Mouse (Mus musculus) embryonic facial prominence, embryonic 14.5 days (tissue): ENCODE measurements around the gene Gpatch4. TPM values are rescaled to one million over a fixed set of nuclear protein-coding genes. Genes with fewer than 3 reads are reported as not detected.

Experiments used
- ATAC-seq: fragments of 200-750 bp; cut with Nextera tagmentation; 2 replicates; pipeline ENCODE4 v1.8.0; 2017; ENCODE audit warnings: low read depth, moderate number of reproducible peaks, moderate TSS enrichment
- DNase-seq: peaks from one replicate; pipeline ENCODE4 v3.0.0-alpha.2; 2015; ENCODE audit warnings: low spot score
- H3K27ac ChIP-seq: fragments of 300-500 bp; sonication (generic); replicated peaks from 2 replicates; pipeline ENCODE4 v1.5.1; 2014; ENCODE audit warnings: low read depth, mild to moderate bottlenecking, low read length, moderate library complexity
- H3K27me3 ChIP-seq: fragments of 300-500 bp; sonication (generic); replicated peaks from 2 replicates; pipeline ENCODE4 v1.6.1; 2014; ENCODE audit warnings: low read length; ENCODE audit not compliant: control insufficient read depth, insufficient read depth
- H3K36me3 ChIP-seq: fragments of 300-500 bp; sonication (generic); 2 replicates; pipeline ENCODE4 v1.6.1; 2014; ENCODE audit warnings: low read length, mixed read lengths; ENCODE audit not compliant: control insufficient read depth, insufficient read depth
- H3K4me1 ChIP-seq: fragments of 300-500 bp; sonication (generic); 2 replicates; pipeline ENCODE4 v1.6.1; 2014; ENCODE audit warnings: antibody characterized with exemption, low read length; ENCODE audit not compliant: control insufficient read depth, insufficient read depth
- H3K4me2 ChIP-seq: fragments of 300-500 bp; sonication (generic); 2 replicates; pipeline ENCODE4 v1.6.1; 2014; ENCODE audit warnings: low read depth, mild to moderate bottlenecking, low read length, moderate library complexity, mixed read lengths
- H3K4me3 ChIP-seq: fragments of 300-500 bp; sonication (generic); 2 replicates; pipeline ENCODE4 v1.5.1; 2014; ENCODE audit warnings: low read depth, mild to moderate bottlenecking, low read length
- H3K9ac ChIP-seq: fragments of 300-500 bp; sonication (generic); 2 replicates; pipeline ENCODE4 v1.6.1; 2014; ENCODE audit warnings: low read depth, mild to moderate bottlenecking, low read length, moderate library complexity, mixed read lengths
- H3K9me3 ChIP-seq: fragments of 300-500 bp; sonication (generic); 2 replicates; pipeline ENCODE4 v1.6.1; 2016; ENCODE audit warnings: low read length; ENCODE audit not compliant: control insufficient read depth
- WGBS: fragments of 180-500 bp; shearing (Covaris S2); extraction: QIAGEN DNeasy Blood & Tissue Kit; methylation state at CpG from one replicate; pipeline ENCODE4 v1.1.7; 2014; 5-methylcytosine and 5-hydroxymethylcytosine counted together
- polyA plus RNA-seq: library from polyadenylated mRNA; unstranded; fragments of >200 nt; fragmentation: Nextera tagmentation; extraction: Ambion mirVana; gene quantifications from 2 replicates; pipeline ENCODE4 v1.2.1, GENCODE M21; 2014

Gene Gpatch4
- 28.0 and 29.8 TPM in 2 replicates for polyA plus RNA-seq

DNA sequence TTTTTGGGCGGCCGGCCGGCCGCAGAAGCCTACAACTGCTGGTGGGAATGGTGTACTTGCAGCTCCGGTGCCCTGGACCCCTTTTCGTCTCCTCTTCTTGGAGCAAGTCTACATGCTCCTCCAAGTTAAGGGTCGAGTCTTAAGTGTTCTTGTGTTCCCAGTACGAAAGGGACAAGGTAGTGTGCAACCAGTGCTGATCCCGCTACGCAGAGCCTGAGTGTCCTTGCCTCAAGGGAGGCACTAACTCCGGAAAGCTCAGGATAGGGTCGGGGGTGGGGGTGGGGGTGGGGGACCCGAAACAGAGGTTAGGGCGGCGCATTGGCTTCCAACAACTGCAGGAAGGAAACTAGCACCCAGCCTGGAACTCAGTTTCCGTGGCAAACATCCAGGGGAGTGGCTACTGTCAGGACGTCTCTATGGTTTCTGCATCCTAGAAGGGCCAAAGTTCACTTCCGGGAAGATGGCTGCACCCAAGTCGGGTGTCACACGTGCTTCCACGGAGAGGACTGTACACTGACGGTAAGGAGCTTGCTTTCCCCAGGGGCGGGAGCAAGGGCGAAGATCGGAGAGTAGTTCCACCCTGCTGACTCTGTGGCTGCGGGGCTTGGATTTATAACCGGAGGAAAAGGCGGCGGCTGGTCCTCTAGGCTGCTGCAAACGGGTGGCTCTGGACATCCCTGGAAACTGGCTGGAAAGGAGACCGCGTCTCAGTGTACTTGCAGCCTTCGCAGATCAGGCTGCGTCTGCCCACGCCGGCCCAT lies at the start of gene Gpatch4:
Gpatch4 (plus strand) TSS at position 448 of the 761 bp plus-strand sequence.
- H3K27me3 ChIP-seq: peaks cover 7% of the 10 kb centered on the region; the same call in 1 of the 2 replicates
- H3K9me3 ChIP-seq: no peaks in the 10 kb centered on the region
- 0 out of 2 replicates have a peak, but pooled peaks cover 4% of the 10 kb centered on the region for H3K36me3 ChIP-seq
- H3K4me1 ChIP-seq: peaks cover 4% of the 10 kb centered on the region; the same call in 1 of the 2 replicates
- peak within 1 kb of the TSS; percentile 72 for H3K4me3 ChIP-seq
- peak within 1 kb of the TSS; percentile 70 for H3K9ac ChIP-seq
- H3K4me2 ChIP-seq: peak within 1 kb of the TSS; percentile 80
- WGBS: 13% methylated on average over 31 of the region's 36 CpGs
- peak; percentile 96 for ATAC-seq
- DNase-seq: peak; percentile 98
- no peak within 1 kb of the TSS; the same call in 1 of the 2 replicates for H3K27ac ChIP-seq

DNA sequence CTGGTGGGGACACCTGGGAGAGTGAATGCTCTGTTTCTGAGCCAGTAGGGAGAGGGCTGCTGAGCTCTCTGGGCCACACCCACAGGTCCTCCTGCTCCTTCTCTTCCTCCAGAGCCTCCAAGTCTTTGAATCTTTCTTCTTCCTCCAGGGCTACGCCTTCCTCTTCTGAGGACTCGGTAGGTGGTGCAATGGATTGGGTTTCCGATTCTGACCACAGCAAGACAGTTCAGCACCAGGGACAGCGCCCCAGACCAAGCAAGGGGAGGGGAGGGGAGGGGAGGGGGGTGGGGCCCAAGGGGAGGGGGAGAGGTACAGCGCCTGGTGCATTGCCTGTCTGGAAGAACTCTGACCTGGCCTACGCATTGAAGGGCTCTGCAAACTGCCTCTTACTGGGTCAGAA lies 49.5 kb upstream of the Gpatch4 start:
- no peak for ATAC-seq
- no peak for DNase-seq

DNA sequence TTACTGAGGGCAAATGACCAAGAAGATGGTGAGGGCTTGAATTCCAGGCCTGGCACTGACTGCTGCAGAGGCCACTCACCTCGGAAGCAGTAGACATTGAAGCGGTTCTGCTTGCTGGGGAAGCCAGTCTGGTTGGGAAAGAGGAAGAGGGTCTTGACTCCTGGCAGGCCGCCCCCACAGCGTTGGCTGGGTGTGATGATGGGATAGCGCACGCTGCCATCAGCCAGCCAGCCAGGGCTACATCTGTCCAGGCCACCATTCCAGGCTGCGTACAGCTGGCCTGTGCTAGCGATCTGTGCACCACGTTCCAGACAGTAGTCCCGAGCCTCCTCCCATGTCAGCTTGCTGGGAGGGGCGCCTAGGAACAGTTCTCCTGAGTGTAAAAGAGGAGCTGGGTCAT lies 47.6 kb upstream of the Gpatch4 start:
- Histone ChIP-seq H3K4me3 (no peak overlapping the region), H3K4me2 (no peak overlapping the region), H3K27me3 (peaks cover 94% of the 10 kb centered on the region), H3K36me3 (no peaks in the 10 kb centered on the region), H3K4me1 (peaks cover 6% of the 10 kb centered on the region; the same call in 1 of the 2 replicates), H3K9me3 (no peaks in the 10 kb centered on the region), H3K9ac (no peak overlapping the region), H3K27ac (no peak overlapping the region)
- 16% methylated on average over 7 of the region's 11 CpGs for WGBS
- ATAC-seq: no peak
- DNase-seq: no peak

More for the DNA sequence above, 49.5 kb upstream of the Gpatch4 start:
- WGBS: 4% methylated on average over 5 of the region's 6 CpGs
- Histone ChIP-seq H3K9ac (no peak overlapping the region), H3K4me2 (no peak overlapping the region), H3K4me3 (no peak overlapping the region), H3K36me3 (no peaks in the 10 kb centered on the region), H3K27me3 (peaks cover 92% of the 10 kb centered on the region), H3K9me3 (no peaks in the 10 kb centered on the region), H3K27ac (no peak overlapping the region), H3K4me1 (no peaks in the 10 kb centered on the region)

DNA sequence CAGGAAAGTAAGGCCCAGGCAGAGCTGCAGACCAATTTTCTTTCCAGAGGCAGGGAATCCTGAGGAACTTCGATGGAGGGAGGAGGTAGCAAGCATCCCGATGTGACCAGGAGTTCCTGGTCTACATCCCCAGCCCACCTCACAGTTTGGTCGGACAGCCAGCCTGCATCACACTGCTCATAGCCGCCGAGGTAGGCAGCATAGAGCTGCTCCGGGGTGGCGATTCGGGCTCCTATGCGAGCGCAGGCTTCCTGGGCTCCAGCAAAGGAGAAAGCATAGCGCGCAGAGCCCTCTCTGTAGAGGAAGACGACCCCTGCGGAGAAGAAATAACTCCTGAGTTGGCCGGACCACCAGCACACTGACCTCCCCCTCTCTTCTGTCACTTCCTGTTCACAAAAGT lies 46.5 kb upstream of the Gpatch4 start:
- Histone ChIP-seq H3K4me2 (no peak overlapping the region), H3K9me3 (no peaks in the 10 kb centered on the region), H3K9ac (no peak overlapping the region), H3K27me3 (peaks cover 96% of the 10 kb centered on the region), H3K4me3 (peak overlapping the region; percentile 31; the same call in 1 of the 2 replicates), H3K4me1 (peaks cover 9% of the 10 kb centered on the region; the same call in 1 of the 2 replicates), H3K36me3 (no peaks in the 10 kb centered on the region), H3K27ac (no peak overlapping the region)
- no peak for DNase-seq
- no peak for ATAC-seq
- 0% methylated on average over 10 of the region's 15 CpGs for WGBS

- DNase-seq (no peak), ATAC-seq (no peak)
- Histone ChIP-seq H3K27me3 (peaks cover 100% of the 10 kb centered on the region), H3K9ac (peak overlapping the region; percentile 34; the same call in 1 of the 2 replicates), H3K4me1 (peaks cover 9% of the 10 kb centered on the region; the same call in 1 of the 2 replicates), H3K4me2 (peak overlapping the region; percentile 53), H3K4me3 (peak overlapping the region; percentile 31), H3K36me3 (no peaks in the 10 kb centered on the region), H3K27ac (no peak overlapping the region), H3K9me3 (no peaks in the 10 kb centered on the region)
- under 1% methylated on average over 24 of the region's 49 CpGs for WGBS
Measured at GRCm38 (mm10) chr3:87996971-87997614, 45.8 kb upstream of the Gpatch4 start.

DNA sequence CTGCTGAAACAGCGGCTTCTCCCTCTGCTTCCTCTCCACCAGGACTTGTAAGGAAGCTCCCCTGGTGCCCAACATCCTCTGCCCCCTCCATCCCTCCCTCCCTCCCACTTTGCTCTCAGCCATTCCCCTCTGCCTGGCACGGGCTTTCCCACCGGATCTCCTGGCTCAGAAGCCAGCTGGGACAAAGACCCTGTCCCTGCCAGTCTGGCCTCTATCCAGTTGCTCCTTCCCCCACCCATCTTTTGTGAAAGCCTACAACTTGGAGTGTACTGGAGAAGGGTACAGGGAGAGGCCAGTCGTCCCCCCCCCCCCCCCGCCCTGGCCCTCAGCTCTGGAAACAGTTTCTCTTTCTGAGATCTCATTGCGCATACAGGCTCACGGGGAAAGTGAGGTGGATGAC lies 44.2 kb upstream of the Gpatch4 start:
- ATAC-seq (no peak), DNase-seq (no peak)
- H3K9me3 ChIP-seq: no peaks in the 10 kb centered on the region
- peaks cover 100% of the 10 kb centered on the region for H3K27me3 ChIP-seq
- 4% methylated on average over 7 of the region's 7 CpGs for WGBS
- H3K27ac ChIP-seq: no peak overlapping the region
- peaks cover 9% of the 10 kb centered on the region; the same call in 1 of the 2 replicates for H3K4me1 ChIP-seq
- no peak overlapping the region for H3K4me3 ChIP-seq
- no peaks in the 10 kb centered on the region for H3K36me3 ChIP-seq
- no peak overlapping the region for H3K9ac ChIP-seq
- no peak overlapping the region for H3K4me2 ChIP-seq

DNA sequence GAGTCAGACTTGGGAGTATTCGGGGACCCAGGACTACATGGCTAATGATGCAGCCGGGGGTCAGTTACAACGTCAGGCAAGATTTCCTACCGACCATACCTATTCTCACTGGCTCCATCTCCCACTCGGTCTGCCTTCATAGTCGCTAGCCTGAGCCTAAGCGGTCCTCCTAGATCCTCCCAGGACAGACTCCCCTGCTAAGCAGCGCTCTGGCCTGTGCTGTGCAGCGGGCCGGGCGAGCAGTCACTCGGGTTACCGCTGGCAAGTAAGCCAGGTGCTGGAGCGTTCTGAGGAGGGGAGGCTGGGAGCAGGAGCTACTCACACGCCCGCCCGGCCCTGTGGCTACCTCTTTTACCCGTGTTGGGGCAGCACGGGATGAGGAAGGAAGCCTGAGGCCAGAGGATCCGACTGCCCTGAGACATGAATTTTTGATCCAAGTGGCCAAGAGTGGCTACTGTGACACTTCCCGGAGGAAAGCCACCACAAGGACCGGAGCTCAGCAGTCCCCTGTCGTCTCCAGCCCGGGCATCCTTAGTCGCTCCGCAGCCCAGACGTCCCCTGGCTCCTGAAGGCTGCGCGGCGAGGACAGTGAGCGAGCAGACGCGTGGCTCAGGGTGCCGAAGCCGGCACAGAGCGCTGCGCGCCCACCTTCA lies 43.5 kb upstream of the Gpatch4 start:
- Histone ChIP-seq H3K9me3 (no peaks in the 10 kb centered on the region), H3K27me3 (peaks cover 99% of the 10 kb centered on the region), H3K27ac (no peak overlapping the region), H3K4me1 (peaks cover 9% of the 10 kb centered on the region; the same call in 1 of the 2 replicates), H3K9ac (peak overlapping the region; percentile 51; the same call in 1 of the 2 replicates), H3K4me2 (peak overlapping the region; percentile 76), H3K4me3 (peak overlapping the region; percentile 47), H3K36me3 (no peaks in the 10 kb centered on the region)
- 2% methylated on average over 28 of the region's 38 CpGs for WGBS
- ATAC-seq (no peak), DNase-seq (no peak)

DNA sequence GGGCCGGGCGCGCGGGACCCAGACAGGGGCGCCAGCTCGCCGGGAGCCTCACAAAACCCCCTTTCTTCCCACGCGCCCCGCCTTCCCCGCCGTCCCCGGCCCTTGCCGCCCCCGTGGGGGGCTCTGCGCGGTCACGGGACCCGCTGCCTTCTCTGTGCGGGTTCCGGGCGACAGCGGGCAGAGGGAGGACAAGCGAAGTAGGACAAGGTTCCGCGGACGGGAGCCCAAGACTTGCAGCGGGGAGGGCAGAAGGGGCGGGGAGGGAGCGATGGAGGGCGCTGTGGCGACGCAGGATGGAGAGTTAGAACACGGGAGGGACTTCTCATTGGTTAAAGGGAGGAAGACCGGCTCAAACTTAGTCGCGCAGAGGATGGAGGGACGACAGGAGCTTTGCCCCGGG lies 42.7 kb upstream of the Gpatch4 start, which contains the start of gene Bcan:
Bcan (minus strand) TSS at position 50 of the 400 bp plus-strand sequence.
- ATAC-seq (no peak), DNase-seq (peak; percentile 11)
- Histone ChIP-seq H3K9ac (peak within 1 kb of the TSS; percentile 51), H3K36me3 (no peaks in the 10 kb centered on the region), H3K4me3 (peak within 1 kb of the TSS; percentile 47), H3K9me3 (no peaks in the 10 kb centered on the region), H3K4me2 (peak within 1 kb of the TSS; percentile 76), H3K27me3 (peaks cover 95% of the 10 kb centered on the region), H3K4me1 (peaks cover 9% of the 10 kb centered on the region; the same call in 1 of the 2 replicates), H3K27ac (no peak within 1 kb of the TSS)
- under 1% methylated on average over 26 of the region's 39 CpGs for WGBS
